Mouse (Mus musculus) R1 (cell line): ENCODE results near the gene Serpine2.

Source experiments
- DNase-seq: peaks from one replicate; pipeline ENCODE4 v3.0.0-alpha.2; 2018; ENCODE audit warnings: low read depth, low spot score

The Serpine2 gene

DNA sequence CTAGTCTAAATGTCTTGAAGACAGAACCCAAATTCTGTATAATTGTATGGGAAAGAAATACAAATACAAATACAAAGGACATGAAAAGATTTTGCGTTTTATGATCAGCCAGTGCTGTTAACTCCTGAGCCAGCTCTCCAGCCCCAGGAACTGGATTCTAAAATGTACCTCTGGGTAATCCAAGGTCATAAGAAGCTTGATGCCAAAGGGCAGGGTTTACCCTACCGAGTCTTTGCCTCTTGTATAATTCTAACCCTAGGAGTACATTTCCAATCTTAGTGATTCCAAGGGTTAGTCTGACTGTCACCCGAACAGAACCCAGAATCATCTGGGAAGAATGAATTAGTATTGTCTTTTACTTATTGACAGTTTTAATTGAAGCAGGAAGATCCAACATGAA is 45.5 kb downstream of the Serpine2 start:
- DNase-seq = no peak

DNA sequence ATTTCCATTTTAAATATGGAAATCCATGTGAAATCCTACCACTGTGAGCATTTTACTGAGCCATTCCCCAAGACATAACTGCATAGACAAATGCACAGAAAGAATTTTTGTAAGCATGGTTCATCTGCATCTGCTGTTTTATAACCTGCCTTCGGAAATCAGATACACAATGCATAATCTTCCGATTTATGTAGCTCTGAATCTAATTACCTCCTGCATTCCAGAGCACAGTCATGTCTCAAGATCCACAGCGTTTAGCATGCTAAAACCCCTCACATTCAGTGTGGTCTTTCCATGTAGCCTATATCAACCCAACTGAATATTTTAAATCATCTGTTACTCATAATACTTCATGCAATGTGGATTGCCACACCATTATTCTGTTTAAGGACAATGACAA is 51.5 kb downstream of the Serpine2 start:
- DNase-seq = no peak

DNA sequence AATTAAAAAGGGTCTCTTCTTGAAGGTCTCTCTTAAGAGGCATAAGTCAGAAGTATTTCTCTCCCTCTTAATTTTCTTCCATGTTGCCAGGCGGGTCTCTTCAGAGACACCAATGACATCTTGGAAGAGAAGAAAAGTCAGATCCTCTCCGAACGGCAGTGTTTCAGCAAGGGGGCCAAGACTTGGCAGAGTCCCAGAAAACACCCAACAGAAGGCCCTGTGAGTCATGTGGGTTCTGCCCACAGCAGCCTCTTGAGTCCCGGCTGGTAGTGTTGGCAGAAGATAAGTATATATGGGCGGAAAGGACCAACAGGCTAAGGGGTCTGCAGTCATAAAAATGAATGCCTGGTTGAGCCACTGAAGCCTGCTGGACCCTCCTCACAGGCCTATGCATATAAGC is 54.1 kb downstream of the Serpine2 start:
- DNase-seq = no peak

DNA sequence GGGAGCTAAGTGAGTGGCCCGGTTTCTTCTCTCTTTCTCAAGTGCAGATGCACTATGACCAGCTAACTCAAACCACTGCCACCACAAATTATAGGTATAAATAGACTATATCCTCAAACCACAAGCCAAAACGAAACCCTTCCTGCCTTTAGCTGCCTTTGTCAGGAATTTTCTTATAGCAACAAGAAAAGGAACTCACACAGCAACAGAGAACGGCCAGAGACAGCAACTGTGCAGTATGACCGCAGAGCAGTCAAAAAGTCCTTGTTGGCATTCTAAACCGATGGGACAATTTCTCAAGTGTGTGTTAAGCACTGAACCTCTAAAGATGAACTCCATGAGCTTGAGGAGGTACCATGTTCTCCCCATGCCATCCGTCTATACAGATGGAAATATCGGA is 57.4 kb downstream of the Serpine2 start:
- DNase-seq = no peak

DNA sequence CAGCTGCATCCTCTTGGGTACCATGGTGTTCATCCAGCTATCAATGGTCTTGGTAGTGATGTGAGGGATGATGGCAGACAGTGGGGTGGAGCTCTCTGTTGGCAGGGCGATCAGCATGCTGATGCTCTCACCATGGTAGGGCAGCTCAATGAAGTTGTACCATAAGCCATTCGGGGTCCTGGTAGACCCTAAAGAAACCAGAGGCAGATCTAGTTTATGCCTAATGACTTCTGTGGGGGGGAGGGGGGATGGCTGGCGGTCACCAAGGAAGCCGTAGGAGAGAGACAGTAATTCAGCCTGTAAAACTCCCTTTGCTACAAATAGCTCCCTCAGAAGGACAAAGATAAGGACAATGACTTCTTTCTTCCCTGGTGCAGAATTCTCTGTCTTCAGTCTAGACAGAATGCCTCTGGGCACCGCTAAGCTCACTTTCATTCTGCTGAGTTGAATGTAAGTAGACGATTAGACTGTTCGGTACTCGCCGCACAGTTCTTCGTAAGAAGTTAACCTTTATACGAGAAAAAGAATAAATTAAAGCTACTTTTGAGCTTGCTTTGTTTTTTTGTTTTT is 58.0 kb downstream of the Serpine2 start:
- DNase-seq = no peak

DNA sequence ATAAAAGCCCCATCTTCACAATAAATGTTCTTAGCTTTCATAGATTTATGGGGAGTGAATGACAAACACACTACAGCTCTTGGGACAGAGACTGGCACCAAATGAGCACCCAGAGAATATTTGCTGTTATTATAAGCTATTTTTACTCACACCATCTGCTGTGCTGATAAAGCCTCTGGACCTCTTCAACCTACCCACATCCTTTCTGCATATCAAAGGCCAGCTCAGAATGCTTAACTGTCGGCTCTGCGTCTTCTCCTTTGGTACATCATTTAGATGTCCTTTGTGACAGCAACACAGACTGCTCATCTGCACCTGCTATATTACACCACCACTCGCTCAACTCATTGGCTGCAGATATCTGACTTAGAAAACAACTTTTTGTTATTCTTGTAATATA is 63.9 kb downstream of the Serpine2 start:
- no peak for DNase-seq

DNA sequence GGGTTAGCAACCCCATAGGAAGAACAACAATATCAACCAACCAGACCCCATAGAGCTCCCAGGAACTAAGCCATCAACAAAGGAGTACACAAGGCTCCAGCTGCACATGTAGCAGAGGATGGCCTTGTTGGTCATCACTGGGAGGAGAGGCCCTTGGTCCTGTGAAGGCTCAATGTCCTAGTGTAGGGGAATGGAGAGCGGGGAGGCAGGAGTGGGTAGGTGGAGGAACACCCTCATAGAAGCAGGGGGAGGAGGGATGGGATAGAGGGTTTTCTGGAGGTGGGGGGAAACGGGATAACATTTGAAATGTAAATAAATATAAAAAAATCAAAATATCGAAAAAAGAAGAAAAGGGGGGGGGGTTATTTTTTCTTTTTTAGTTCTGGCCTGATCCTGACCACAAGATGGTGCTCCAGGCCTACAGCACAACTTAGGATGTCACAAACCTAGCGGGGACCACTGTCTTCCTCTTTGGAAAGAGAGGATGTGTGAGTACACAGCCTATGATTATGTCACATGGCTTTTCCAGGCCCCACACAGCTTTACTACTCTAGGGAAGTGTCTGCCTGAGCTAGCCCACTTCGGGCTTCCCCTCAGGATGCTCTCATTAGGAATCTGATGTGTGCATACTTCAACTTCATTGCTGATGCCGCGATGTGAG is 74.6 kb downstream of the Serpine2 start:
- DNase-seq = no peak

DNA sequence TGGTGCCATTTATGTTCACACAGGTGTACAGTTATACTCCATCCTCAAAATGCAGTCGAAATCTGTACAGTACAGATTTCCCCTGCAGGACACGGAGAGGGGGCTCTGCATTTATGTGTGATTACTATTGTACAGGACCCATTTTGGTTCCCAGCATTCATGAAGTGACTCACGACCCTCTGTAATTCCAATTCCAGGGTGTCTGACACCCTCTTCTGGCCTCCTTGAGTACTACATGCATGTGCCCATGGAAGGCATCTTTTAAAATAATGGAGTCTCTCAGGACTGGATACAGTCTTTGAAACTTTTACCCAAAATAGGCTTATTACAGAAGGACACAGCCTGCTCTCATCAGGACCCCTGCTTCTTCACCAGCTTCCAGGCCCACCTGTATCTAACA is 78.5 kb downstream of the Serpine2 start:
- peak; percentile 53 for DNase-seq

DNA sequence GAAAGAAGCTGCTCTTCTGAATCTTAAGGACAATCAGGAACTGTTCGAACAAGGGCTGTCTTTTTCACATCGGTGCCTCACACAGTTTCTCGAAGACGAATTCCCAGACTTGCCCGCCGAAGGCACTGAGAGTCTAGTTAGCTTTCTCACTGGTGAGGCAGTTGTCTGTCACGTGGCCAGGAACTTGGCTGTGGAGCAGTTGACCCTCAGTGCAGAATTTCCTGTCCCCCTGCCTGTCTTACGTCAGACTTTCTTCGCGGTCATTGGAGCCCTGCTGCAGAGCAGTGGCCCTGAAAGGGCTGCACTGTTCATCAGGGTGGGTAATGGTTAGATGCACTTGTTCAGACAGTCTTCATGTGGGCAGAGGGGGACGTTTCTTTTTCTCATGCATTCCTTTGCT is 83.0 kb downstream of the Serpine2 start:
- DNase-seq = no peak

DNA sequence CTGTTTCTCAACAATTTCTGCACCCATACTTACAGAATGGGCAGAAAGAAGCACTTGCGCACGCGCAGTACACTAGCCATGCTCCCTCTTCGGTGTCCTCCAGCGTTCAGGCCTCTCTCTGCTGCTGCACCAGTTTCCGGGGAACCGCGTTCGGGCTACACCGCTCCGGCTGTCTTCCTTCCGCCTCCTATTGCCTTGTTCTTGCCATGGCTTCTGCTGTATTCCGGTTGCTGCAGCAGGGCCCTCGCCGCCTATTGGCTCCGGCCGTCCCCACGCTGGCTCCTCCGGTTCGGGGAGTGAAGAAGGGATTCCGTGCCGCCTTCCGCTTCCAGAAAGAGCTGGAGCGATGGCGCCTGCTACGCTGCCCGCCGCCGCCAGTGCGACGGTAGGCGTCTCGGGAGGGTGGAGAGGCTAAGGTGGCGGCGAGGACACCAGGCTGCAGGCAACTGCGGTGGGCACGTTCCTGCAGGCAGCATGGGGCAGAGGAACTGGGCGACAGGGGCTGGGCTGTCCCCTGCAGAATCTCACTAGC is 85.0 kb downstream of the Serpine2 start, which contains the start of the genes Mrpl44 and Wdfy1:
Gene Mrpl44 (plus strand): TSS at position 92 of the 532 bp plus-strand sequence.
Gene Wdfy1 (minus strand): TSS at position 217 of the 532 bp plus-strand sequence.
- peak; percentile 95 for DNase-seq

DNA sequence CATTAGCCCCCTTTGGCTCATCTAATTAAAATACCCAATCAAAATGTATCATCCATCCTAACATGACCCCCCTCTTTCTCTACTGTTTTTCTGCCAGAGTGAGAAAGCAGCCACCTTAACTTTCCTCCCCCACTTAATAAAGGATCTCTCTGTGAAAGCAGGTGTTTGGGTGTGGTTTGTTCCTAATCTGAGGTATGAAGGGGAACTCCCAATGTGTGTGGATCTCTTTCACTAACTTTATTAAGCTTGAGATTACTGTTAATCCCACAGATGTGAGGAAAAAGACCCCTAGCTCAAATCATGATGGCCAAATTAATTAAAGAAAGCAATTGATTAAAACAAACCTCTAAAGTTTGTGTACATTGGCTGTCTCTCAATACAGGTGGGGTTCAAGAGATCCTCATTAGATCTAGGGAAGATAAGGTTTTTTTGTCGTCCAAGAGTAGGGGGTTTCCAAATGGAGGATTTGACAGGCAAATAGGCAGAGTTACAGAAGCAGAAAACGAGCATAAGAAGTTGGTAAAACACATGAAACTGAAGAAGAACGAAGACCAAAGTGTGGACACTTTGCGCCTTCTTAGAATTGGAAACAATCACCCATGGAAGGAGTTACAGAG is 86.7 kb downstream of the Serpine2 start:
- no peak for DNase-seq

DNA sequence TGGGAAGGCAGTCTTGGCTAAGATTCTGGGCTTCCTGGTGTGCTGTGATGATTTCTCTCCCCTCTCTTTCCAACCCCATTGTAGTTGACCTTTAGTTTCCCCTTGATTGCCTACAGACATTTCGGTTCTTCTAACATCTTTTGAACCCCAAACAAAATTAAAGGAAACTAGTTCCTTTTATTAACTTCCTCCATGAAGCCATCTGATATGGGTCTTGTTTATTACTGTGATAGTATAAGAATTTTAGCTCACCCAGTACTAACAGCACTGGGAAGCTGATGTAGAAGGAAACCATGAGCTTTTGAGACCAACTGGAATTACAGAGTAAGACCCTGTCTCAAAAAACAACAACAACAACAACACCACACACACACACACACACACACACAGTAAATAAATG is 92.7 kb downstream of the Serpine2 start:
- no peak for DNase-seq

DNA sequence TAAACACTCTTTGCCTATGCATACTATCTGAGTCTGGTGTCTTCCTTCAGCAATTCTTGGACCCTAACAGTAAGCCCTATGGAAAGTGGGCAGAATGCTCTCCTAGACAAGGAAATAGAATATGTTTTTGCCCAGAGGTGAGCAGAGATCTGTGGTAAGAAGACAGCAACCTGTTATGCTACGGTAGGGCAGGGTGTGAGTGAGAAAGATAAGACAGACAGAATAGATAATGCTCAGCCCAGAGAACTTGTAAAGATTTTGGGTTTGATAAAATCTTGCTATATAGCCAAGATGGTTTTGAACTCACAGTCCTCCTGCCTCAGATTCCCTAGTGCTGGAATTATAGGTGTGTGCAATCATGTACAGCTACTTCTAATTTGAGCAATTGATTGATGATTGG is 96.5 kb downstream of the Serpine2 start:
- no peak for DNase-seq

DNA sequence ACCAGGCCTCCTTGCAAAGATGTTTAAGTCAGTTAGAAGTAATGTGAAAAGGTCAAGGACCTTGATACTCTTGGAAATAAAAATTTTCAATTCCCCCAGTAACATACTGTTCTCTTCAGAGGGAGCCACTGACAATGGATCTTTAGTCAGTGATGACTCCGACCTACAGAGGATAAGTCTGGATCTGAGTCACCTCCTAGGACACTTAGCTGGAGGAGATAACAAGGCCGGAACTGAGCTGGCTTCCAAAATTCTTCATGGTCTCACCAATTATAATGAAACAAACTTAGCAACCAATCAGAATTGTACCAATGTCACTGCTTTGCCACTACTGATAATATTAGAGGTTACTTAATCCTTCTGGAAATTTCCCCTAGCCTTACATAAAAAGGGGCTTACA is 96.9 kb downstream of the Serpine2 start:
- no peak for DNase-seq

DNA sequence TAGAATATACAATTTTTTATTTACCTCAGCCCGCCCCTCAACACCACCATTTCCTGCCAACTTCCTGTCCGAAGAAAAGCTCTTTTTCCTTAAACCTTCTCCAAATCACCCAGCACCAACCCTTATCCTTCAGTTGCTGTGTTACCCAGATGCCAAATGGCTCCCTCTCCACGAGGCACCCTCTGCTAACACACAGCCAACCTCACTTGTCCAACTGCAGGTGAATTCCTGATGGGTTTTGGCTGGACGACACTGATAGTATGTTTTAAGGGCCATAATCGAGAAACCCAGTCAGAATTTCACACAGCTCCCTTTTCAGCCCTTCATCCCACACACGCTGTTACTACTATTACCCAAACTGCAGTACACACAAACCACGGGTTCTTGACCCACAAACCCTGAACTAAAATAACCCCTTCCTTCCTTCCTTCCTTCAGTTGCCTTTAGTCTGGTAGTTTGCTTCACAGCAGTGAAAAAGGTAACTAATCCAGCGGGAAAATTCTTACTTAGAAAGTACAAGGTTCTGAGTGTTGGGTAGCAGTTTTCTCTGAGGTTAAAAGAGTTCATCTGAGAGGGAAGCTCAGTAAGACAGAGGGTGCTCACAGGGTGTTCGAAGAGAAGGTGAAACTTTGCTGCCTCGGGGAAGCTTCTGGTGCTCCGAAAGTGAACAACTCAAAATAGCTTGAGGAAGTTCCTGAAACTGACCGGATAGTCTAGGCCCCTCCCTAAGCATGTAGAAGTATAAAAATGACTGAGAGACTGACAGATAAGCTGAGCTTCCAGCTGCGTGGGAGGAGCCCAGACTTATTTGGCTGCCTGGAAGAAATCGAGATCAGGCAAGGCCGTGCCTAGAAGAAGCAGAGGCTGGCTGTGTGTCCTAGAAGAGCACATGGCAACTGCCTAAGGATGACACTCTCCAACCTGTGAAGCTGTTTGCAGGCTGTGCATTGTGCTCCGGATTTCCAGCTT is 98.4 kb downstream of the Serpine2 start:
- no peak for DNase-seq

DNA sequence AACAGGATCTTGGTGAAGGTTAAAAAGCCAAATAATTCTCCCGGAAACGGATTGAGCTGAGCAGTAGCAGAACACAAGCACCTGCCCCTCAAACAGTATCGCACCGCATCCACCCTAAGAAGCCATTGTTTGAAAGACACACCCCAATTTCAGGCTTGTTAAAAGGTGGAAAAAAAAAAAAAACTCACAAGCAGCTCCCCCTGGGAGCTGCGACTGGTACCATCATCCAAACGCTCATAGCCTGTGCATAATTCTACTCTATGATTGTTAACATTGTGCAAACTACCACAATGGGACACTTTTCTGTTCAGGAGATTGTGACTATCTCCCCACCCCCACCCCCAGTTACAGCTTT is 99.1 kb downstream of the Serpine2 start:
- no peak for DNase-seq

DNA sequence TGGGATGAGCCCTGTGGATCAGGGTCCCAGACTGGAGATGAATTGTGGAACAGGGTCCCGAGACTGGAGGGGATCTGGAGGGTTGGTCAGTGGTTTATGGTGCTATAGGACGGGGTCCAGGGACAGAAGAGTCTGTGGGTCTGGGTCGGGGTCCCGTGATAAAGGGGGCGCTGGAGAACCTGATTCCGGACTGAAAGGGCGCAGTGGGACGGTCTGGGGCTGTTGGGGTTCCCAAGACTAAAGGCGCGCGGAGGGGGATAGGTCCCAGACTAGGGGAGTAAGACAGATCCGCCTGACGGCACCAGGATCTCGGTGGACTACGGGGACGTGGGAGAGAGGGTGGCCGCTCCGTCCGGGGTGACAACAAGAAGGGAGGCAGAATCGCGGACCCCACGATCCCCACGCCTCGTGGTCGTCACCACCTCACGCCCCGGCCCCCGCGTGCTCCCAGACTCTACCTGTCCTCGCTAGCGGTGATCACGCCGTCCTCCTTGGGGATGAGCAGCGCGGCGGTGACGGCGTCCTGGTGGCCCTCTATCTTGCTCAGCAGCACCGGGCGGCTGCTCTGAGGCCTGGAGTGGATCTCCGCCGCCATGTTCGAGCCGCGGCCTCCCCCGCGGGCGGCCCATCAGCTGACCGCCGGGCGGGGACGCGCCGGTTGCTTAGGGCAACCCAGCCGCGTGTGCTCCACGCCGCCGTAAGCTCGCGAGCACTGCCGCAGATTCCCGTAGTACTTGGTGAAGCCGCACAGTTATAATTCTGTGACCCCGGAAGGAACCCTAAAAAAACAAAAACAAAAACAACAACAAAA is 99.7 kb downstream of the Serpine2 start:
- peak; percentile 79 for DNase-seq

DNA sequence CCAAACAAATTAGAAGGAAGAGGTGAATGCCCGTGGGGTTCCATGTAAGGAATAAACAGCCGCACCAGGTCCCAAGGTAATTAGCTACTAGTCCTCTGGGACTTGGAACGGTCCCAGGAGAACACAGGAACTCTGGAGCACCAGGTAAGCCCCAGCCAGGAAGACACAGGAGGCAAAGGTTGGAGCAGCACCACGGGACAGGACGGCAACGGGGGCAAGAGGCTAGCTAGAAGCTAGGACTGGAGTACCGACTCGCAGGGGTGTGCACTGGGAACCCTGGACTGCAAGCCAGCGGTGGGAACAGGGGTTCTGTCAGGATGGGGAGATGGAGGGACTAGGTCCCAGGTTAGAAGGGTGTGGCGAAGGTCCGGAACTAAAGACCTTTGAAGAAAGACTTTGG is 100.3 kb downstream of the Serpine2 start:
- DNase-seq = peak; percentile 41

DNA sequence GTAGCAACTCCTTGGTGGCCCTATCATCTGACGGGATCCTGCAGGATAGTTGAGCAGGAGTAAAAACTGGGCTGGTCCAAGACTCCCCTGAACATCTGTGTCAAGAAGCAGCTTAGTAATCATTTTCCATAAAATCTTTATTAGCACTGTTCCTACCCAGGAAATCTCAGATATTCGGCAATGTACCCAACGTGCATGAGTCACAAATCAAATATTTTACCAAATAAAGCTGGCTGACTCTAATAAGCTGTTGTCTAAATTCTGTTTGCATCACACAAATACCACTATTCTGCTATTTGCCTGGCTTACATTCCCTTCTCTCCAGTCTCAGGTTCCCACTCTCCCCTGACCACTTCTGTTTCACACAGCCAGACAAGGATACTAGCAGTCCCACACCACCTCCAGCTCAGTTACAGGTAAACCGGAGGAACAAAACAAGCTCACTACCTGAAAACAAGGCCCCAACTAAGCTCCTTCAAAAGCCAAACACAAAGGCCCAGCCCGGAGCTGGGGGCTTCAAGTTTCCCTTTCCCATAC is 101.5 kb downstream of the Serpine2 start:
- DNase-seq = no peak

DNA sequence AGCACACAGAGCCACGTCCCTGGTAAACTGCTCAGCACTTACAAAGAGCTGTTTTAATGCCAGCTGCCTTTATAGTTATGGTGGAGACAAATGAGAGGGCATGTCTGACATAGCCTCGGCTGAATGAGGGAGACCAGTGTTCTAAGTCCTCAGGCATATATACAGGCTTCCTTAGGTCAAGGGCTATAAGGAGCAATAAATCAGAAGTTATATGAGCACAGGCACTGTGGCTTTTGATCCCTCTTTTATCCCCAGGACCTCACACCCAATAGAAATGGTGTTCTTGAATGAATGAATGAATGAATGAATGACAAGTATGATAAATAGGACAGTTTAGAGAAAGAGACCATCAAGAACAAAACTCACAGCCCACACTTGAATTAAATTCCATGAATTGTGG is 102.0 kb downstream of the Serpine2 start:
- DNase-seq = no peak

DNA sequence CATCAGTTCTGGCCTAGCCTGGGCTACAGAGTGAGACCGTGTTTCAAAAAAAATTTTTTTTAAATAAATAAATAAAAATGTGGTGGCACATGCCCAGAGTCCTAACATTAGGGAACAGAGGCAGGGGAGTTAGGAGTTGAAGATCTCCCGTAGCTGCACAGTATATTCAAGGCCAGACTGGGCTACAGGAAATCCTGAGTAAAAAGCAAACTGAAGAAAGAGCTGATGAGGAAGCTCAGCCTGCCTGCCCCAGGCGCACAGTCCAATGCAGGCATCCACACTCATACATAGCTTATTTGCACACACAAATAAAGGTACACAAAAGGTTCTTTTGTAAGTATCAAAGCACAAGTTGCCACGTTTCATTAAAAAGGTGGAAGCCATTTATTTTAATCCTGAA is 103.4 kb downstream of the Serpine2 start:
- DNase-seq = no peak
